Mouse (Mus musculus) T-helper 2 cell (primary cell): Measurements from ENCODE around the gene Syngap1.

Source experiments
- in situ Hi-C: fragments of 300-600 bp; cut with MboI, MseI; formaldehyde crosslinking; loops from one replicate; pipeline ENCODE4 v1.15.1; 2025; ENCODE audit warnings: high pct_unique_total_duplicates

Syngap1 gene

GRCm38 (mm10) chr17:26936453-26936852, 4.6 kb upstream of the Syngap1 start:
- in situ Hi-C loops = no loop called here

GRCm38 (mm10) chr17:26936921-26937695, 3.9 kb upstream of the Syngap1 start:
- in situ Hi-C loops = no loop called here

GRCm38 (mm10) chr17:26937883-26938695, 3.0 kb upstream of the Syngap1 start:
- in situ Hi-C loops = no loop called here

- in situ Hi-C loops = no loop called here
Measured at GRCm38 (mm10) chr17:26938731-26939130, 2.3 kb upstream of the Syngap1 start.

GRCm38 (mm10) chr17:26939178-26939972, 1.7 kb upstream of the Syngap1 start, which contains the start of gene Cuta:
TSS of gene Cuta (minus strand) at chr17:26939569.
- in situ Hi-C loops = no loop called here

GRCm38 (mm10) chr17:26939973-26940300, 1.1 kb upstream of the Syngap1 start:
- in situ Hi-C loops = no loop called here

GRCm38 (mm10) chr17:26941841-26942570, 953 bp downstream of the Syngap1 start:
- in situ Hi-C loops = no loop called here

- in situ Hi-C loops = no loop called here
Measured at GRCm38 (mm10) chr17:26945824-26946495, 4.9 kb downstream of the Syngap1 start.

GRCm38 (mm10) chr17:26946567-26946966, 5.5 kb downstream of the Syngap1 start:
- in situ Hi-C loops = no loop called here

GRCm38 (mm10) chr17:26947231-26948100, 6.4 kb downstream of the Syngap1 start:
- in situ Hi-C loops = no loop called here

- in situ Hi-C loops = no loop called here
Measured at GRCm38 (mm10) chr17:26948316-26949050, 7.4 kb downstream of the Syngap1 start.

- in situ Hi-C loops = no loop called here
Measured at GRCm38 (mm10) chr17:26949051-26949577, 8.1 kb downstream of the Syngap1 start.

- in situ Hi-C loops = no loop called here
Measured at GRCm38 (mm10) chr17:26949866-26950265, 8.8 kb downstream of the Syngap1 start.

- in situ Hi-C loops = no loop called here
Measured at GRCm38 (mm10) chr17:26950560-26951288, 9.7 kb downstream of the Syngap1 start.

- in situ Hi-C loops = no loop called here
Measured at GRCm38 (mm10) chr17:26951406-26951805, 10.4 kb downstream of the Syngap1 start.

- in situ Hi-C loops = no loop called here
Measured at GRCm38 (mm10) chr17:26951952-26952877, 11.2 kb downstream of the Syngap1 start.

- in situ Hi-C loops = no loop called here
Measured at GRCm38 (mm10) chr17:26953201-26953600, 12.1 kb downstream of the Syngap1 start.
